Mouse (Mus musculus) urinary bladder, postnatal 0 days (tissue): ENCODE measurements around the gene Med15. TPM values are rescaled to one million over a fixed set of nuclear protein-coding genes. Genes with fewer than 3 reads are reported as not detected.

Experiments
- polyA plus RNA-seq: library from polyadenylated mRNA; unstranded; fragments of >200 nt; fragmentation: Nextera tagmentation; extraction: Ambion mirVana; gene quantifications from 2 replicates; pipeline ENCODE4 v1.2.1, GENCODE M21; 2015

Med15 gene
- 31.4 and 35.8 TPM in 2 replicates for polyA plus RNA-seq

DNA sequence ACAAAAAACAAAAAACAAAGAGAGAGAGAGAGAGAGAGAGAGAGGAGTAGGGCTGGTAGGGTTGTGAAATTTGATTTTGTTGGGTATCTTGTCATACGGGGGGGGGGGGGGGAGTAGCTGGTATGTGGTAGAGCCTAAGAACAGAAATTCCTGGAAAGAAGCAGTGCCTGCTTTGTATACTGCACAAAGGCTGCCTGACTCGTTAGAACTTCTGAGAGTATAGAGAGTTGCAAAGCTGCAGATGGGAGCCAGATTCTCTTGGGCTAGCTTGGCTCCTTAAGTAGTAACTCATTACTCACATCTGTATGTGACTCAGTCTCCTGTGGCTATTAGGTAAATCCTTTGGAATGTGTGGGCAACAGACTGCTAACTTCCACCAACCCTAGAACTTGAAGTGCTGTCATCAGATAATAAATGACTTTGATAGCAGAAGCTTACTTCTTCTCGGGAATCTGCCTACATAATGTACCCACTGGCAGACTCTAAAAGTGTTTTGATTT is at the start of gene Med15:
TSS of gene Med15 (minus strand) at position 51 of the 500 bp plus-strand sequence.

GRCm38 (mm10) chr16:17759344-17759773 is 26.7 kb upstream of the Med15 start, which contains the start of gene Klhl22:
Klhl22 (plus strand) TSS chr16:17759618.

DNA sequence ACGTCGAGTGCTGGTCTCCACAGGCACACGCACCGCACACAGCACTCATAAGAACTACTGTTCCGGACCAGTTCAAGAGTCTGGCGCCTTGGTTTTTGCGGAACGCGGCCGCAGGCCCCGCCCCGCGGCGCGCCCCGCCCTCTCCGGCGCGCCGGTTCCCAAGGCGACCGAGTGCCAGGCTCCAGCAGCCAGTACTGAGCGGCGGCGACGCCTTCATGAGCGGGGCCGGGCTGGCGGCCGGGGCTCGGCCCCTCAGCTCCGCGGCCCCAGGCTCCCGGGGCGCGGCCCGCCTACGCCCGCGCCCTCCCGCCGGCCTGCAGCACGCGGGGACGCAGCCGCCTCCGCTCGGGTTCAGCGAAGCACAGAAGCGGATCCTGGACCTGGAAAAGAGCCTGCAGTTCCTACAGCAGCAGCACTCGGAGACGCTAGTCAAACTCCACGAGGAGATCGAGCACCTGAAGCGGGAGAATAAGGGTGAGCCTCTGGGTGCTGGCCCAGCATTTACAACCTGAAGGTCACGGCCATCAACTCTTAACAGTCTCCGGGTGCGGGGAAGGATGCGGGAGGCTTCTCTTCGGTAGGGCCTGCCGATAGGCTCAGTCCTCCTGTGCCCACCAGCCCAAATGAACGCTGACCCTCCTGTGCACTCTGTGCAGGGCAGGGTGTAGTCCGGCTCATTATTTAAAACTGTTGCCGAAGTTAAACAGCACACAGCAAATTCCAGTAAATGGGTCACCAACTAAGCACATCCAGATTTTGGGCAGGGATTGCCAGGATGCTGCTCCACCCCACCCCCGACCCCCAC is 86.2 kb downstream of the Med15 start, which contains the start of gene Ccdc74a:
TSS of gene Ccdc74a (plus strand) at position 161 of the 805 bp plus-strand sequence.

GRCm38 (mm10) chr16:17619198-17620105 is 113.2 kb downstream of the Med15 start, which contains the start of gene Smpd4:
Smpd4 (plus strand) TSS chr16:17619354.

Other genes starting within 250 kb of the Med15 start
- 0.06 and 0.08 TPM in 2 replicates for gene Aifm3, start 243.3 kb downstream of the Med15 start, polyA plus RNA-seq
- 35.7 and 35.8 TPM in 2 replicates for gene Lztr1, start 224.2 kb downstream of the Med15 start, polyA plus RNA-seq
- 43.0 and 44.5 TPM in 2 replicates for gene Thap7, start 201.8 kb downstream of the Med15 start, polyA plus RNA-seq
- 0.07 and 0.10 TPM in 2 replicates for gene Lrrc74b, start 171.6 kb downstream of the Med15 start, polyA plus RNA-seq
- gene P2rx6, start 171.0 kb downstream of the Med15 start, polyA plus RNA-seq, result 1.2 and 1.5 TPM in 2 replicates
- 8.8 and 9.6 TPM in 2 replicates for gene Slc7a4, start 149.7 kb downstream of the Med15 start, polyA plus RNA-seq
- 9.0 and 9.5 TPM in 2 replicates for gene Smpd4, start 113.5 kb downstream of the Med15 start, polyA plus RNA-seq
- gene Ccdc74a, start 86.4 kb downstream of the Med15 start, polyA plus RNA-seq, result 3.1 and 4.2 TPM in 2 replicates
- gene Klhl22, start 26.7 kb upstream of the Med15 start, polyA plus RNA-seq, result 28.1 and 30.7 TPM in 2 replicates
- 9.4 and 11.1 TPM in 2 replicates for gene Scarf2, start 64.4 kb upstream of the Med15 start, polyA plus RNA-seq
- gene B830017H08Rik, start 100.2 kb upstream of the Med15 start, polyA plus RNA-seq, result not detected in 2 replicates
- 0.59 and 1.1 TPM in 2 replicates for gene Car15, start 105.5 kb upstream of the Med15 start, polyA plus RNA-seq
- gene Gm20518, start 158.8 kb upstream of the Med15 start, polyA plus RNA-seq, result 0.08 TPM in 1 of 2 replicates, not detected in the other
- gene Tssk1, start 161.3 kb upstream of the Med15 start, polyA plus RNA-seq, result 0.04 TPM in 1 of 2 replicates, not detected in the other
- gene Dgcr2, start 165.7 kb upstream of the Med15 start, polyA plus RNA-seq, result 35.8 and 36.9 TPM in 2 replicates
- gene Tssk2, start 165.7 kb upstream of the Med15 start, polyA plus RNA-seq, result not detected in 2 replicates
- gene Ess2, start 178.5 kb upstream of the Med15 start, polyA plus RNA-seq, result 19.0 and 19.6 TPM in 2 replicates
- gene Gsc2, start 182.2 kb upstream of the Med15 start, polyA plus RNA-seq, result not detected in 2 replicates
- 81.9 and 102 TPM in 2 replicates for gene Slc25a1, start 195.3 kb upstream of the Med15 start, polyA plus RNA-seq
- gene Vpreb2, start 247.5 kb upstream of the Med15 start, polyA plus RNA-seq, result not detected in 2 replicates